Mouse (Mus musculus) heart, postnatal 0 days (tissue): ENCODE results near the gene Dbi.

Experiments
- CTCF ChIP-seq: IDR thresholded peaks from 2 replicates; pipeline ENCODE4 v1.5.1; 2016; ENCODE audit warnings: antibody characterized with exemption, control low read depth, low read depth
- EP300 ChIP-seq: IDR thresholded peaks from 2 replicates; pipeline ENCODE4 v1.6.1; 2016; ENCODE audit warnings: antibody characterized with exemption, low read depth

DNA sequence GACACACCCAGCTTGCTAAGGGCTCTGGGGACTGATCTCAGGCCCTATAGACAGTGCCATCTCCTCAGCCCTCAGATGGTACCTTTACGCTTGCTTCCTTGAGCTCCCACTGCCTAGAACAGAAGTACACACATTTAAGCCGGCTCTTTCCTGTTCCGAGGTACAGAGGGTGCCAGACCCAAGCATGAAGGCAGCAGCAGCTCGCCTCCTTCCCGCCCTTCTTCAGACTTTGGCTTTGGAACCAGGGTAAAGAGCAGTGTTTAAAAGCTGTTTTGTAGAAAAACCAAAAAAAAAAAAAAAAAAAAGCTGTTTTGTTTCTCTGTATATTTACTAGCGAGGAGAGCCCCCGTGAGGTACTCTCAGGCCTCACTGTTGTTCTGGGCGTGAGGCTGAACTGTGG, 9.1 kb downstream of the Dbi start:
- TF ChIP-seq EP300: no peak
- no peak for TF ChIP-seq CTCF
